Mouse (Mus musculus) gastrocnemius, postnatal 14 days (tissue): Measurements from ENCODE around the gene 2310057M21Rik. TPM values are rescaled to one million over a fixed set of nuclear protein-coding genes. Genes with fewer than 3 reads are reported as not detected.
"Not testable (repeated sequence)": the region's sequence is repeated elsewhere in the genome, so short reads cannot be mapped to it uniquely, and the experiment has no call there.

Experiments
- DNase-seq: peaks from one replicate; pipeline ENCODE4 v3.0.0; 2021; ENCODE audit warnings: mixed read lengths
- intact Hi-C: fragments of 180-260 bp; cut with DNase I; formaldehyde crosslinking; loops from one replicate; pipeline ENCODE4 v1.15.1; 2025; ENCODE audit warnings: low total_unique reads
- long read RNA-seq, 2 experiments: library from polyadenylated mRNA; stranded (forward); transcript quantifications; one replicate each; pipeline ENCODE4 v2.0.0; 2021
- total RNA-seq, 2 experiments: library from RNA; stranded (reverse); gene quantifications; 2 replicates each; pipeline ENCODE4 v1.2.3; 2021

Gene 2310057M21Rik
- 10 to 100 TPM; 13.2 to 14.0 TPM for total RNA-seq
- long read RNA-seq, experiment 1, full-length matches to known transcripts = 11 of 14 reads
- long read RNA-seq, experiment 1, partial matches to known transcripts = 0 of 14 reads
- long read RNA-seq, experiment 1, other reads (novel, unspliced or antisense) = 3 of 14 reads
- long read RNA-seq, experiment 2, full-length matches to known transcripts = 10 of 19 reads
- long read RNA-seq, experiment 2, partial matches to known transcripts = 1 of 19 reads
- long read RNA-seq, experiment 2, other reads (novel, unspliced or antisense) = 8 of 19 reads

DNA sequence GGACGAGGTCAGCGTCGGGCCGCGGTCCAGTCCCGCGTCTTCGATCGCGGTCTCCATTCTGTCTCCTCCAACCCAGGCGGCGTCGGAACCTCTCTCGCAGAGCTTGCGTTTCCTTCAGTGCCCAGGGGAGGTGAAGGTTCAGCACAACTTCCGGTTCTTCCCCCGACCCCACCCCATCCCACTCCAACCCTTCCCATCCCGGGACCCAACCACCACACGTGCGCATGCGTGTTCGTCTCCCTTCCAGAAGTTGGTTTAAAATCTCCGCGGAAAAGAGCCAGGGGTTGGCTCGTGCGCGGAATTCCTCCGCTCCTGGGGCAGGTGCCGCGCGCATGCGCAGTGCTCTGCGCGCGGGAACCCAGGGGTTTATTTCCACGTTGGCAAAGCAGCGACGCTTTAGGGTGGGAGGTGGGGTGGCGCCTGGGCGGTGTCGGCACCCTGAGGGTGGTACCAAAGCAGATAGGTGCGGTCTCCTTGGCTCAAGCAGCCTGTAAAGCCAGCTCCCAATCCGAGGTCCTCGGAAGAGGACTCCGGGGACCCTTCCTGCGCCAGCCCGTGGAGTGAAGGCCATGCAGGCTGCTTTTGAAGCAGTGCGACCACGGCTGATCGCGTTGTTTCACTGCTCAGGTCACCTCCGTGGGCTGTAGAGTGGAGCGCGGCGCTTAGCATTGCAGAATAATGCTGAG is at the start of gene 2310057M21Rik:
TSS of gene 2310057M21Rik (minus strand) at position 145 of the 686 bp plus-strand sequence.
- DNase-seq = peak; percentile 96
- intact Hi-C loops = no loop called here

DNA sequence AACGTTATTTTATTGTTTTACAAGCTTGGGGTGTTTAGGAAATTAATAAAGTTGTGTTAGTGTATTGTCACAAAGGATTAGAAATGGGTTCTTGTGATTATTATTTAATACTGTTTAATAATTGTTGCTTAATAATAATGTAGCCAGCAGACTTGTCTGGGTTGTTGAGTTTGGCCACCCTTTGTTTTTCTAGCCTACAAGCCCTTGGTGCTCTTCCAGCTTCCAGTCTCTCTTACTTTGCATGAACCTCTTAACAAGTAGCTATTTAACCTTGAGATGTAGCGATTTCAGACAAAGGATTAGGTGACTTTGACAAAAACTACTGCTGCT is 49.3 kb upstream of the 2310057M21Rik start:
- DNase-seq = no peak
- intact Hi-C loops = no loop called here

DNA sequence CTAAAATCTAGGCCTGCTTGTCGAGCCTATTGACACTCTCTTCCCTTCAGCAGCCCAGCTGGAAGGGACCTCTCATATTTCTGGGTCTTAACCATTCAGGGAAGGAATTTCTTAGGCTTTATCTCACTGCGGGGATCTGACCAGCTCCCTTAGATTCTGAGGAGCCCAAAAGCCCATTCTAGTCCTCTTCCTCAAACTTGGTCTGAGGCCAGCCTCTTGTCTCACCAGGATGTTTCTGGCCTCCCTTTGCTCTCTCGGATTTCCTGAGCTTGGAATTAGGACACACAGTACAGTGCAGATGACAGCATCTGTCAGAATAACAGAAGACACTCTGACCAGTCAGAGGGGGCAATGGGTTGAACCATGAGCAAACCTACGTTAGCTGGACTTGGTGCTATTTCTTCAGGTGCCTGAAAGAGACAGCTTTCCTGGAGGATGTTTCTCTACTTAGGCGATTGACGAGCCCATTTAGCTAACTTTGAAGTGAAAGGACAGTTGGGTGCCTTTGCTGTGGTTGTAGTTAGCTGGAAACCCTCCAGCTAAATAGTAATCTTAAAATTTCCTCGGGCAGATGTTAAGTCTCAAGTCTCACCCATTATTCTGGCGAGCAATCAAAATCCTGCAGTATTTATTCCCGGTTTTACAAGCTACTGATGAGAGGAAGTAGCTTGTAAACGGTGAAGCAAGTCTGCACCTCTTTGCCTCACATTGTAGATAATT is 48.8 kb upstream of the 2310057M21Rik start:
- peak; percentile 12 for DNase-seq
- intact Hi-C loops = no loop called here

DNA sequence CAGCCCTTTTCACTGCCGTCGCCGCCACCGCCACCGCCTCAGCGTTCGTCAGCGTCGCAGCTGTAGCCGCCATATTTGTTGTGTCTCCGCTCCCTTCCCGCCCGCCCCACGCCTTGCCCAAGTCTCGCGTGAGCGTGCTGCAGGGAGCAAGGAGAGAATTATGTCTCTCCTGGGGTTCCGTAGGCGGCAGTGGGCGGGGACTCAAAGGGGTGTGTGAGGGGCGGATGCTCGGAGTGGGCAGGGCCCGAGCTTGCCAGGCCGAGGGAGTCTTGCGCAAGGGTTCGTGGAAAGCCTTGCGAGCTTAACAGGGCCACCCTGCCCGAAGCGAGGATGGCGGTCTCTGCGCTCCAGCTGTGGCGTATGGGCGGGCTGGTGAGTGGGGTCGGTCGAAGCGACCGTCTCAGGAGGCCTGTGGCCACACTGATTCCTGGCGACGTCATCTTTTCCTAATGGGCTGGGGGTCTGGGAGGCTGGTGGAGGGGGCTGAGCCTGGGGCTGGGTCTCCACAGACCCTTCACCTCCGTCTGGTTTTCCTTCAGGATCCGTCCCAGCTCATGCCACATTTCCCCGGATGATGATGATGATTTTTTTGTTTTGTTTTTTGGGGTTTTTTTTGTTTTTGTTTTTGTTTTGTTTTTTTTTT is 48.0 kb upstream of the 2310057M21Rik start, which contains the start of the genes Ikzf5 and Acadsb:
TSS of gene Ikzf5 (minus strand) at position 106 of the 643 bp plus-strand sequence.
TSS of gene Acadsb (plus strand) at position 186 of the 643 bp plus-strand sequence.
- peak; percentile 99 for DNase-seq
- intact Hi-C loops = no loop called here

DNA sequence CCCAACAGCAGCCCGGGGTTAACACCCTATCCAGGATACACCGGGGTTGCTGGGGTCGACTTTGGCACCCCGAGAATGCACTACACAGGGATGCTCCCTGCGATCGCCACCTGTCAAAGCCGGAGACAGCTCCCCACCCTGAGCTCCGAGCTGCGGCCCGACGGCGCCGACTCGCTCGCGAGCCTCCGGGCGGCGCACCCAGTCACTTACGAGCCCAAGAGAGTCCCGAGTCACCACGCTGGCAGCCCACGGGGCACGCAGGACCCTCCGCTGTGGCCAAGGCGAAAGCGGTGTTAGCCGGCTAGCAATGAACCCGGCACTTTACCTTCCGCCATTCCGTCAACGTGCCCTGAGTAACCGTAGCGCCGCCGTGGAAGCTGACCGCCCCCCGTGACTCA is 47.4 kb upstream of the 2310057M21Rik start:
- no peak for DNase-seq

DNA sequence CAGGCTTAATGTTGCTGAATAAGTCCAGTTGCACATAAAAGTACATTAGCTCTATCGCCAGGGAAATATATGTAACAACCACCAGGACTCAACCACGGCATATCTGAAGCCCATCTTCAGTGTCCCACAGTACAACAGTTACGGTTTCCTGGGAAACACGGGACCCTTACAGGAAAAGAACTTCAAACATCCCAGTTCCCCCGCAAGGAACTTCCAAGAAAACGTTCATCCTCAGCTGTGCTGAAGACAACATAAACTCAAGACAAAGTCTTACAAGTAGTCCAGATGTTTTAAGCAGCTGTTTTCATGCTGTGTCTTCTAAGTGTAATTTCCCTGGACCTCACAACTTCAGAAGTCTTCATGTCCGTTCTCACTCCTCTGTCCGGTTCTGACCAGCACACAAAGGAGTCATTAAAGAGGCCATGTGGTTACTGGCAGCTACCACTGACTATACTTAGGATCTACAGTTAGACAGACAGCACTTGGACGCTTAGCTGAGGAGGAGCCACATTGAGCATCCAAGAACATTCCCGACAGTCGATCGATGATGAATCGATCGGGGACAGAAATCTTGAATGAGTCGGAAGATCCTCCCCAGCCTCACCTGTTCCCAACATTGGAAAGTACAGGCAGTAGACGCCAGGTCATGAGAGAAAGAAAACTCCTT is 46.9 kb upstream of the 2310057M21Rik start:
- intact Hi-C loops = no loop called here
- DNase-seq = no peak

More for the DNA sequence above, 47.4 kb upstream of the 2310057M21Rik start:
- intact Hi-C loops = no loop called here

DNA sequence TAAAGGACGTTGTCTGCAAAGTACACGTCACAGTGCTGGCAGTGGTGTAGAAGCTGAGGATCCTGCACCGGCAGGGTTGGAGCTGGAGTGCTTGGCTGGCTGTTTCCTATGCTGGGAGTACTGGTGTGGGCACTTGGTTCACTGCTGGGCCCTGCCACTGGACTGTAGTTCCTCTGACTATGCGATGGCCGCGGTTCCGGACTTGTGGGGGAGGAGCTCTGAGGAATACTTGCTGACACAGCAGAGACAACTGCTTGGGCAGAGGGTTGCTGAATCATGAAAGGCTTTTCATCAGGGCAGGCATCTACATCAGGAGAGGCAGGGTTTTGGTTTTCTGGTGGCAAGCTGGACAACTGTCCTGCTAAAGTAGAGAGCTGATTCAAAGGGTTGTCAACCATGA is 29.2 kb upstream of the 2310057M21Rik start:
- DNase-seq, intact Hi-C loops: not testable (repeated sequence)

DNA sequence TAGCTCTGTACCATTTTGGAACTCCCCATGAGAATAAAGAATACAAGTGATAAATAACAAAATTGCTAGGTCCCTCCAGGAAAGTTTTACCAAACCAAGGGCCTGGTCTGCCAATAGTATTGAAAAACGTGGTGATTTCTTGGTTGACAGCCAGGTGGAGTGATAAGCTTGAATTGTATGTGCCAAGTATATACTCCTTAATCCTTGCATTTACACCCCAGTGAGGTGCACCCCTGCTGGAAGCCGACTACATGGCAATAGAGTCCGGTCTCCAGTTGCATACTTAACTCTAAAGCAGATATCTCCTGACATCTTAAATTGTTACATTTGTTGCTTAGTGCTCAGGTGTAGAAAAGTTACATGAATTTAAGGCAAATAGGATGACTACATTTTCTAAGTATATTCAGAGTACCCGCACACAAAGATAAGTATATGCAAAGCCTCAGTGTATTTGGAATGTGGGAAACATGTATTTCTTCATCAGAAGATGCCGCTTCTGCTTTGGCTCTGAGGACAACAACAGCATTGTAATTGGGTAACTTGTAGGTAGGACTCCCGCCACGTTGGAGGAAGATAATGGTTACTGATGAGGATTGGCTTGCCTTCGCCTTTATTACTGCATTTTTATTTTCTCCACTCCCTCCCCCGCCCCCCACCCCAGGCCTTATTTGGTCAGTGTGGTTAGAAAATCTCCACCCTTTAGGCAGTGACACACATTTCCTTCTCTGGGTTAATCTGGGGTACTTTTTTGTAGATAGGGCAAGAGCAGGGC is 9.5 kb upstream of the 2310057M21Rik start:
- intact Hi-C loops = no loop called here
- no peak for DNase-seq

DNA sequence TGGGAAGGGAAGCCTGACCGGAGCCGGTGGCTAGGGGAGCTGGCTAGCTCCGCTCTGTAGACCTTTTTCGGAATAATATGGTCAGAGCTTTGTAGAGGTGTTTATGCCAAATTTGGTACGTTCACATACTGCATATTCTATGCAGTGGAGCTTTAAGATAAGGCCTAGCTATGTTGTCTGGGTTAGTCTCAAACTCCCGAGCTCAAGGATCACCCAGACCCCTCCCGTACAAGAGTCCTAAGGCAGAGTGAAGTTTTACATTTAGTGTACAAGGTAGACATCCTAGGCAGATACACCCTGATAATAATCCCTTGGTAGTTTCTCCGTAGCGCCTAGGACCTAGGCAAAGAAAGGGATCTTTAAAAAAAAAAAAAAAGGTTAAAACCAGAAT is 8.9 kb upstream of the 2310057M21Rik start:
- intact Hi-C loops = no loop called here
- DNase-seq = no peak

DNA sequence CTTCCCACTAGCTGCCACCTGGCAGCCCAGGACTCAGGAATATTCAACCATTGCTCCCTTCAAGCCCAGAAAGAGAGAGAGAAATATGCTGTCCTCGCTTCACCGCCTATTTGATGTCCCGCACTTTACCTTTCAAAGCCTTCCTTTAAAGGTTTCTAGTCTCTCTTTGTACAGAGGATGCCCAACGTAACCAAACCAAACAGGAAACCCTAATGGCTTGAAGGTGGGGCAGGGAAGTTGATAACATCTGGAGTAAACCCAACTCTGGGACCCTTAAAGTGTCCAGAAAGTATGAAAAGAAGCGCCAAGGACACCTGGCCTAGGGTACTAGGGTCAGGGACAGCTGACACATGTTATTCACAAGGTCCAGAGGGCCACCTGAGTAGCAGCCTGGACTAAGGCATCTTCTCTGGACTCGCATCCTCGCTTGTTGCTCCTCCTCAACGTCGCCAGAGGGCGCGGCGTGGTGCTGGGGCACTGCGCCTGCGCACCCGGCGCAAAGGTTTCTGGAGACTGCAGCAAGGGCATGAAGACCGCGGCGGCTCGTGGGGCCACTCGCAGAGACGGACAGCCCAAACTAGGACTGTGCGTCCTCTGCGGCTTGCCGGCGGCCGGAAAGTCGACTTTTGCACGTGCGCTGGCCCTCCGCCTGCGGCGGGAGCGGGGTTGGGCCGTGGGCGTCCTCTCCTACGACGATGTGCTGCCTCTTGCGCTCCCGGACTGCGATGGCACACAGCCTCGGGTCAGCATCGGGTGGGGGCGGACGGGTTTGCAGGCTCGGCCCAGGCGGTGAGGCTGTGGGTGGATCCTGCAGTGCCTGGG is 8.3 kb upstream of the 2310057M21Rik start, which contains the start of gene Pstk:
TSS of gene Pstk (plus strand) at position 494 of the 822 bp plus-strand sequence.
- peak; percentile 90 for DNase-seq
- intact Hi-C loops = no loop called here

DNA sequence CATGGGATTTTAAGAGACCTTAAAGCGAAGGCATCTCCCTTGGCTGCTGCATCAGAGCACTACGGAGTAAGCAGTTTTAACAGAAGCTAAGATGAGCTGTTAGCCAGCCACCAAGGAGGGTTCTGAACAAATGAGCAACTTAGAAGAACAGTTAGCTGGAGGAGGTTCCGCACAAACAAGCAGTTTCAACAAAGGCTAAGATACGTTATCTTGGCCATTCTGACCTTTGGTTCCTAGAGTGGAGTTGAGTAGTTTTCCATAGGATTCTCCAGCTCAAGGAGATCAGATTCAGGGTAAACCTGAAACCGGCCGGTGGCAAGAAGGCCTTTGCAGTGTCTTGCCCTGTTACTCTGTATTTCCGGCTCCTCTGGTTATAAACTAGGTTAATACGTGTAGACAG is 1.6 kb upstream of the 2310057M21Rik start:
- intact Hi-C loops = no loop called here
- no peak for DNase-seq

DNA sequence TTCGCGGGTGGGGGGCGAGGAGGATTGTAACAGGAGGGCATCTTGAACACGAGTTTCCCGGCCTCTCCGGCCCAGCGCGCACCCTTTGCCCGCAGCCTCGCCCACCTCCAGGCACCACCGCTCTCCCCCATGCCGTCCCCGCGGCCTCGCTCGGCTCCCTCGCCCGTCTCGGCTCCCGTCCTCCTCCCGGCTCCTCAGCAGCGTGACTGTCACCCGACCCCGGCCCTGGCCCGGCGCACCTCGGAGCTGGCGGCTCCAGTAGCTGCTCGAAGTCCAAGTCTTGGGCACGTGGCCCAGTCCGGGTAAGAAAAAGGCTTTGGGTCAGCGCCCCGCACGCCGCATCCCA is 317 bp downstream of the 2310057M21Rik start:
- intact Hi-C loops = no loop called here
- DNase-seq = no peak

DNA sequence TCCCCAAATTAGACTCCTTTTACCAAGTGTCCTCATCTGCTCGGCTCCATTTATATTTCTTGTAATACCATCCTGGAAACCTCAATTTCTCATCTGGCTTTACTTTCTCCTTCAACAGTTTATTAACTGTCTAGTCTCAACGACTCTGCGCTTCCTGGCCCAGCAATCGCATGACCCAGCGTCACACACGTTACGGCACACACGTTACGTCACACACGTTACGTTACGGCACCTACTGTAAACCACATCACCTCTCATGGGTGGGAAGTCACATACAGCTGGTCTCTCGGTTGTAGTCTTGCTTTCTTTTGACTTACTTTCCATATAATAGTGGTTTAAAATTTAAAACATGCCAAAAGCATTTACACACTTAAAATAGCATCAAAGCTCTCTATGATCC is 6.5 kb downstream of the 2310057M21Rik start:
- no peak for DNase-seq
- intact Hi-C loops = no loop called here

DNA sequence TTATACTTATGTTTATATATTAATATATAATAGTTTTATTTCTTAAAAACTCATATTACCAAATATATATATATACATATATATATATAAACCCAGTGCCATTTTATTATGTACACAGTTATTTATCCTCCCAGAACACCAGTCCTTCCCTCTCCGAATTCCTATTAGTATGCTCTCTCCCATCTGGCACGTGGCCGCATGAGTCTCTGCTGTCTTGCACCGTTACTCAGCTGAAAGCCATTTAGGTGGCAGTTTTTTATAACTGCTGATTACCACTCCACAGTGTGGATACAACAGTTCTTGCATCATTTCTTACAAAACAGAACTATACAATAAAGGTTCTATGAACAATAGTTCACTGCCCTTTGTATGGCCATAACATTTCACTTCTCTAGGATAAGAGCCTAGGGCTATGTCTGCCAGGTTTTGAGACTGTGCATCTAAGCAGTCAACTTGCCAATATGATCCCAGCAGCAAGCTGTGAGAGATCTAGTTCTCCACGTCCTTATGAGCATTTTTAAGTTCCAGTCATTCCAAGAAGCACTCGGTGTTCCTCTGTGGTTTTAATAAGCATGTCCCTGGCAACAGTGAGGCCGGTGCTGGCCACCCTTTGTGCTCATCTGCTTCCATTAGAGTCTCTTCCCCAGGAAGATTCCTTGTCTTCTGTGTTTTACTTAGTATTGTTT is 16.6 kb downstream of the 2310057M21Rik start:
- no peak for DNase-seq
- intact Hi-C loops = no loop called here

DNA sequence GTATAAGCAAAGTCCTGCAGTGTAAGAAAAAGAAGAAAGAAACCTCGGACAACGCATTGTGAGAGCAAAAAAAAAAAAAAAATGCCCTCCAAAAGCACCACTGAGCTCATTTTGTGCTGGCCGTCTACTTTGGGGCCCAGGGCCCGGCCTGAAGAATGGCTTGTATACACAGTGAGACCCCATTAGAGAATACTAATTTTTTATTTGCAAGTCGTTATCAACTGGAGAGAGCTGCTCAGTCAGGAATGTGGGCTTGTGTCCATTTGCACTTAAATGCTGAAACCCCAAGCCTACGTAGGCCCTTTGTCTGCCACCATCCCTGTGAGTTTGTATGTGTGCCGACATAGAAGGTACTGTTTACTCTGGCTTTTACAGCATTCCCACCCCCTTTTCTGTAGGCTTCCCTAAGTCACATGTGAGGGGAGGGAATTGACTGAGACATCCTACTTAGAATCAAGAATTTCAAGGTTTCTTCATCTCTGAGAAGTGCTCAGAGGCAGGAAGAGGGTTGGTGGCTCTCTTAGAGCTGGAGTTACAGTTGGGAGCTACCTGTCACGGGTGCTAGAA is 25.0 kb downstream of the 2310057M21Rik start:
- intact Hi-C loops = no loop called here
- no peak for DNase-seq

DNA sequence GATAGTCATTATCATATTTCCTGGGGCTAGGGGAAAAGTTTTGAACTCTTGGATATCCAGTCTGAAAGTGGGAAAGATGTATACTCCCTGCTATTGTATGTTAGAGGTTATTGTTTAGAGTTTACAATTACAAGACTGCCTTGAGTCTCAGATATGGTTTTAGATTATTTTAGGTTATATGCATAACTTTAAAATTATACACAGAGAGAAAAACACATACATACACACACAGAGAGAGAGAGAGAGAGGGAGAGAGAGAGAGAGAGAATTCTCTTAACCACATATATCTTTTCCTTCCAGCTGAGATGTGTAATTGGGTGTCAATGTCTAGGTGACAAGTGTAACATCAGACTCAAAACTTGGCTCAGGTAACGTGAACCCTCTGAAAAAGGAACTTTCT is 29.0 kb downstream of the 2310057M21Rik start, which contains the start of gene Fam24a:
TSS of gene Fam24a (plus strand) at position 301 of the 400 bp plus-strand sequence.
- intact Hi-C loops = no loop called here
- DNase-seq = no peak

DNA sequence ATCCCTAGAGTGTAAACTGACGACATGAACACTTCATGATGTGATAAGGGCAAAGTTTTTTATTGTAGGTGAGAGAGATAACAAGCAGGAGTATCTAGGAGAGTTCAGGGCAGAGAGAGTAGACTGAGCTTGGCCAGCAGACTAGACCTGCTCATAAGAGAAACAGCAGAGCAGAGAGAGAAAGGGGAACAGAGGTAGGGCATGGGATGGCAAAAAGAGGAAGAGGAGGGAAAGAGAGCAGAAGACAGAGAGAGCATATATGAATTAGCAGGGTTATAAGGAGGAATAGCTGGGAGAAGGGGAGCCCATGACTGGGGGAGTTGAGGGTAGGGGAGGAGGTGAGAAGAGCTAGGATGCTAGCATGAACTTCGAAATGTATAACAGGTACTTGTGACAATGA is 30.9 kb downstream of the 2310057M21Rik start:
- intact Hi-C loops = no loop called here
- no peak for DNase-seq
